Mouse (Mus musculus) testis, adult 2 months (tissue): ENCODE measurements at regions not wholly inside any gene's neighbourhood (a gene's known extent, or its start where the extent isn't known, plus 50 kb on each side); places are given as distances from the start of the nearest gene placed in this dataset.

Experiments used
- CTCF ChIP-seq: fragments of 200-500 bp; IDR thresholded peaks from 2 replicates; pipeline ENCODE4 v1.5.1; 2012; ENCODE audit warnings: low read depth, mild to moderate bottlenecking, inconsistent platforms, low read length, moderate library complexity; ENCODE audit not compliant: control insufficient read depth, insufficient read depth, insufficient replicate concordance
- POLR2A ChIP-seq: fragments of 200-500 bp; IDR thresholded peaks from 2 replicates; pipeline ENCODE4 v1.6.1; 2012; ENCODE audit warnings: low read depth, mild to moderate bottlenecking, inconsistent platforms, low read length, moderate library complexity; ENCODE audit not compliant: control insufficient read depth

DNA sequence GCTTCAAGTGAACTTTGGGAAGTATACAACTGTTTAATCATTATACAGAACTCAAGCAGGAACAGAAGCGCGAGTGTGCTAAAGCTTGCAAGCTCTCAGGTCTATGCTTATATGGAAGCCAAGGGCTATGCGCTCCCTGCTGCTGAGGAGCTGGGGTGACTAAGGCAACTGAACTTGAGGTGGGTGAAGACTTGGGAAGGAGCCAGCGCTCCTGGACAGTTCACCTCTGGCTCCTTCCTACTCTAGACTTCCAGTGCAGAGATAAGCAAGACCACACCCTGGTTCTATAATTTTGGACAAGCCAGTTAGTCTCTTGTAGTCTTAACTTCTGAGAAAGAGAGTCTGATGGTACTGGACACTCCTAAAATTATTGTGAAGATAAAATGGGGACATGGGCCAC is 55.3 kb upstream of the Slc2a1 start:
- TF ChIP-seq CTCF (no peak), POLR2A (no peak)
